Mouse (Mus musculus) adrenal gland, adult 18-20 months (tissue): ENCODE results near the gene Rad9b. TPM values are rescaled to one million over a fixed set of nuclear protein-coding genes. Genes with fewer than 3 reads are reported as not detected.
"Not testable (repeated sequence)": the region's sequence is repeated elsewhere in the genome, so short reads cannot be mapped to it uniquely, and the experiment has no call there.

Experiments used
- DNase-seq, 2 experiments: peaks; one replicate each; pipeline ENCODE4 v3.0.0; 2021 to 2022; ENCODE audit warnings: low spot score in 2 of 2
- total RNA-seq, 2 experiments: library from RNA; stranded (reverse); gene quantifications; 1 replicate in 1 of 2; 2 replicates in 1 of 2; pipeline ENCODE4 v1.2.3; 2021

The Rad9b gene
- total RNA-seq, 2 experiments from 2014 or later, result 2.4 TPM

- peak; percentile 99 for DNase-seq
Observed at GRCm38 (mm10) chr5:122372192-122372769, 18.2 kb upstream of the Rad9b start, which contains the start of gene Fam216a. Gene Fam216a (minus strand): TSS chr5:122372364.

- peak; percentile 32 to 49 for DNase-seq
Observed at GRCm38 (mm10) chr5:122371591-122372191, 17.7 kb upstream of the Rad9b start, which contains the start of gene Gpn3. Gene Gpn3 (plus strand): TSS chr5:122371876.

GRCm38 (mm10) chr5:122354492-122355067 is 547 bp upstream of the Rad9b start:
- no peak for DNase-seq

GRCm38 (mm10) chr5:122345777-122346176 is 8.3 kb downstream of the Rad9b start:
- no peak for DNase-seq

GRCm38 (mm10) chr5:122344260-122344659 is 9.8 kb downstream of the Rad9b start:
- peak; percentile 78 to 85 for DNase-seq

GRCm38 (mm10) chr5:122343768-122344167 is 10.3 kb downstream of the Rad9b start:
- no peak for DNase-seq

GRCm38 (mm10) chr5:122342874-122343273 is 11.2 kb downstream of the Rad9b start:
- no peak for DNase-seq

GRCm38 (mm10) chr5:122336554-122337294 is 17.3 kb downstream of the Rad9b start:
- DNase-seq, result no peak

GRCm38 (mm10) chr5:122334682-122335081 is 19.4 kb downstream of the Rad9b start:
- DNase-seq, result no peak

GRCm38 (mm10) chr5:122330269-122330668 is 23.8 kb downstream of the Rad9b start:
- DNase-seq, result no peak

GRCm38 (mm10) chr5:122327283-122327682 is 26.8 kb downstream of the Rad9b start:
- DNase-seq, result no peak

- DNase-seq, result no peak
Observed at GRCm38 (mm10) chr5:122325477-122325876, 28.6 kb downstream of the Rad9b start.

- peak in 1 of 2 experiments; percentile 42 for DNase-seq
Observed at GRCm38 (mm10) chr5:122324608-122325431, 29.2 kb downstream of the Rad9b start.

GRCm38 (mm10) chr5:122323523-122323922 is 30.5 kb downstream of the Rad9b start:
- DNase-seq, result no peak

- no peak for DNase-seq
Observed at GRCm38 (mm10) chr5:122320205-122320781, 33.7 kb downstream of the Rad9b start.

GRCm38 (mm10) chr5:122319474-122320204 is 34.4 kb downstream of the Rad9b start:
- peak in 1 of 2 experiments; percentile 8 for DNase-seq

- not testable (repeated sequence) for DNase-seq
Observed at GRCm38 (mm10) chr5:122318976-122319375, 35.1 kb downstream of the Rad9b start.

GRCm38 (mm10) chr5:122318100-122318499 is 35.9 kb downstream of the Rad9b start:
- DNase-seq, result peak in 1 of 2 experiments; percentile 10

- DNase-seq, result peak in 1 of 2 experiments; percentile 25
Observed at GRCm38 (mm10) chr5:122317329-122318045, 36.5 kb downstream of the Rad9b start.
